Mouse (Mus musculus) ES-CJ7 (cell line): Measurements from ENCODE around the gene Dnajc15.
A peak's percentile ranks its signal among the peaks of the same experiment; 100 is the strongest.

Source experiments
- DNase-seq: peaks from one replicate; pipeline ENCODE4 v3.0.0; 2011; ENCODE audit warnings: low read depth, low spot score

Gene Dnajc15

GRCm38 (mm10) chr14:77801571-77802267 lies 73.2 kb downstream of the Dnajc15 start:
- no peak for DNase-seq

- no peak for DNase-seq
These were observed 78.4 kb downstream of the Dnajc15 start for GRCm38 (mm10) chr14:77796506-77796905.

GRCm38 (mm10) chr14:77795240-77795639 lies 79.7 kb downstream of the Dnajc15 start:
- no peak for DNase-seq

- DNase-seq, result no peak
These were observed 80.5 kb downstream of the Dnajc15 start for GRCm38 (mm10) chr14:77794285-77794949.

GRCm38 (mm10) chr14:77792998-77793397 lies 81.9 kb downstream of the Dnajc15 start:
- DNase-seq, result no peak

- peak; percentile 26 for DNase-seq
These were observed 91.7 kb downstream of the Dnajc15 start for GRCm38 (mm10) chr14:77783217-77783616.

- no peak for DNase-seq
These were observed 97.6 kb downstream of the Dnajc15 start for GRCm38 (mm10) chr14:77777365-77777764.

- no peak for DNase-seq
These were observed 98.9 kb downstream of the Dnajc15 start for GRCm38 (mm10) chr14:77776005-77776531.

GRCm38 (mm10) chr14:77773331-77773730 lies 101.6 kb downstream of the Dnajc15 start:
- peak; percentile 68 for DNase-seq

- no peak for DNase-seq
These were observed 103.3 kb downstream of the Dnajc15 start for GRCm38 (mm10) chr14:77771626-77772025.
